Mouse (Mus musculus) MEL (cell line): Measurements from ENCODE around the gene Ddn. TPM values are rescaled to one million over a fixed set of nuclear protein-coding genes. Genes with fewer than 3 reads are reported as not detected.

Experiments used
- DNase-seq: peaks from one replicate; pipeline ENCODE4 v3.0.0; 2011; ENCODE audit warnings: low read depth, low spot score
- H3K27ac ChIP-seq: 2 replicates; pipeline ENCODE4 v1.5.1; 2012; ENCODE audit warnings: low read depth, mild to moderate bottlenecking, control low read depth, low read length, moderate library complexity; ENCODE audit not compliant: control insufficient read depth
- H3K27me3 ChIP-seq, 2 experiments: fragments of 150-350 bp in 1 of 2; sonication (generic) in 1 of 2; 2 replicates each; pipeline ENCODE4 v1.6.1; 2012; ENCODE audit warnings: low read length in 2 of 2, mild to moderate bottlenecking in 2 of 2, improper control_type of control experiment in 1 of 2, moderate library complexity in 1 of 2; ENCODE audit not compliant: insufficient read depth in 2 of 2, control insufficient read depth in 1 of 2
- H3K36me3 ChIP-seq, 2 experiments: 2 replicates each; pipeline ENCODE4 v1.6.1; 2012 to 2014; ENCODE audit warnings: low read length in 2 of 2, improper control_type of control experiment in 1 of 2, inconsistent platforms in 1 of 2, mild to moderate bottlenecking in 1 of 2; ENCODE audit not compliant: insufficient read depth in 2 of 2, control insufficient read depth in 1 of 2
- H3K4me1 ChIP-seq, 2 experiments: fragments of 150-350 bp in 1 of 2; sonication (generic) in 1 of 2; 2 replicates each; pipeline ENCODE4 v1.6.1; 2012; ENCODE audit warnings: low read length in 2 of 2, improper control_type of control experiment in 1 of 2, mild to moderate bottlenecking in 1 of 2; ENCODE audit not compliant: insufficient read depth in 2 of 2, control insufficient read depth in 1 of 2
- H3K4me3 ChIP-seq, 2 experiments: fragments of 150-350 bp in 1 of 2; sonication (generic) in 1 of 2; 2 replicates each; pipeline ENCODE4 v1.5.1; 2012; ENCODE audit warnings: low read depth in 2 of 2, low read length in 2 of 2, mild to moderate bottlenecking in 2 of 2, moderate library complexity in 2 of 2, control low read depth in 1 of 2, improper control_type of control experiment in 1 of 2; ENCODE audit not compliant: control insufficient read depth in 1 of 2, insufficient read depth in 1 of 2
- H3K79me2 ChIP-seq: 2 replicates; pipeline ENCODE4 v1.6.1; 2012; ENCODE audit warnings: mild to moderate bottlenecking, low read length, moderate library complexity; ENCODE audit not compliant: control insufficient read depth, poor library complexity, insufficient read depth
- H3K9ac ChIP-seq: 2 replicates; pipeline ENCODE4 v1.6.1; 2012; ENCODE audit warnings: low read depth, mild to moderate bottlenecking, control low read depth, low read length, moderate library complexity; ENCODE audit not compliant: control insufficient read depth, poor library complexity, severe bottlenecking
- H3K9me3 ChIP-seq: fragments of 150-350 bp; sonication (generic); replicated peaks from 2 replicates; pipeline ENCODE4 v1.6.1; 2012; ENCODE audit warnings: mild to moderate bottlenecking, low read length, improper control_type of control experiment, moderate library complexity; ENCODE audit not compliant: insufficient read depth
- CHD1 ChIP-seq: IDR thresholded peaks from 2 replicates; pipeline ENCODE4 v1.6.1; 2012; ENCODE audit warnings: low read depth, mild to moderate bottlenecking, inconsistent platforms, low read length, improper control_type of control experiment
- CHD2 ChIP-seq: IDR thresholded peaks from 2 replicates; pipeline ENCODE4 v1.6.1; 2011; ENCODE audit warnings: low read length, improper control_type of control experiment
- E2F4 ChIP-seq: IDR thresholded peaks from 2 replicates; pipeline ENCODE4 v1.6.1; 2011; ENCODE audit warnings: low read depth, low read length, improper control_type of control experiment, borderline replicate concordance
- EP300 ChIP-seq, 2 experiments: IDR thresholded peaks; 2 replicates each; pipeline ENCODE4 v1.6.1; 2011; ENCODE audit warnings: improper control_type of control experiment in 2 of 2, low read length in 2 of 2, low read depth in 1 of 2, mild to moderate bottlenecking in 1 of 2
- ETS1 ChIP-seq: IDR thresholded peaks from 2 replicates; pipeline ENCODE4 v1.6.1; 2012; ENCODE audit warnings: low read depth, mild to moderate bottlenecking, inconsistent platforms, low read length, improper control_type of control experiment, moderate library complexity
- GABPA ChIP-seq: IDR thresholded peaks from 2 replicates; pipeline ENCODE4 v1.6.1; 2012; ENCODE audit warnings: low read depth, mild to moderate bottlenecking, inconsistent platforms, low read length, improper control_type of control experiment, moderate library complexity
- HCFC1 ChIP-seq: IDR thresholded peaks from 2 replicates; pipeline ENCODE4 v1.6.1; 2012; ENCODE audit warnings: low read depth, mild to moderate bottlenecking, inconsistent platforms, low read length, improper control_type of control experiment, moderate library complexity
- JUND ChIP-seq: IDR thresholded peaks from 2 replicates; pipeline ENCODE4 v1.6.1; 2011; ENCODE audit warnings: low read depth, mild to moderate bottlenecking, improper control_type of control experiment, low read length
- MAFK ChIP-seq: IDR thresholded peaks from 2 replicates; pipeline ENCODE4 v1.6.1; 2011; ENCODE audit warnings: low read depth, mild to moderate bottlenecking, low read length, improper control_type of control experiment, borderline replicate concordance
- POLR2AphosphoS5 ChIP-seq: IDR thresholded peaks from 2 replicates; pipeline ENCODE4 v1.6.1; 2012; ENCODE audit warnings: low read depth, borderline replicate concordance, mild to moderate bottlenecking, inconsistent platforms, low read length, moderate library complexity, mixed read lengths
- RCOR1 ChIP-seq: IDR thresholded peaks from 2 replicates; pipeline ENCODE4 v1.6.1; 2012; ENCODE audit warnings: low read depth, mild to moderate bottlenecking, inconsistent platforms, low read length, improper control_type of control experiment
- SIN3A ChIP-seq: IDR thresholded peaks from 2 replicates; pipeline ENCODE4 v1.6.1; 2012; ENCODE audit warnings: low read length, improper control_type of control experiment, inconsistent platforms
- SMC3 ChIP-seq: IDR thresholded peaks from 2 replicates; pipeline ENCODE4 v1.6.1; 2011; ENCODE audit warnings: low read depth, low read length, improper control_type of control experiment
- TCF12 ChIP-seq: IDR thresholded peaks from 2 replicates; pipeline ENCODE4 v1.6.1; 2014; ENCODE audit warnings: low read depth, mild to moderate bottlenecking, inconsistent platforms, low read length, improper control_type of control experiment, moderate library complexity
- UBTF ChIP-seq: IDR thresholded peaks from 2 replicates; pipeline ENCODE4 v1.6.1; 2012; ENCODE audit warnings: low read depth, mild to moderate bottlenecking, inconsistent platforms, low read length, improper control_type of control experiment, moderate library complexity, borderline replicate concordance; ENCODE audit not compliant: insufficient read depth
- ZC3H11A ChIP-seq: IDR thresholded peaks from 2 replicates; pipeline ENCODE4 v1.6.1; 2012; ENCODE audit warnings: low read depth, mild to moderate bottlenecking, inconsistent platforms, low read length, improper control_type of control experiment
- ZKSCAN1 ChIP-seq: IDR thresholded peaks from 2 replicates; pipeline ENCODE4 v1.6.1; 2012; ENCODE audit warnings: low read depth, mild to moderate bottlenecking, inconsistent platforms, low read length, improper control_type of control experiment, moderate library complexity
- polyA plus RNA-seq, 2 experiments: library from polyadenylated mRNA; stranded (reverse) in 1 of 2; unstranded in 1 of 2; fragments of >175 nt in 1 of 2; fragments of >200 nt in 1 of 2; gene quantifications; 2 replicates each; pipeline versions ENCODE4 v1.2.1 to v1.2.4; 2012; ENCODE audit warnings: low replicate concordance in 2 of 2, low read depth in 1 of 2; ENCODE audit not compliant: insufficient read length in 2 of 2, insufficient read depth in 1 of 2, missing spikeins in 1 of 2
- total RNA-seq: library from RNA; depleted of rRNA; stranded (reverse); fragments of 300-350 nt; gene quantifications from 2 replicates; pipeline ENCODE4 v1.2.3, GENCODE M21; 2012

Ddn gene
- total and polyA plus RNA-seq, 3 experiments: 4.0 to 4.2 TPM; not detected in 1

DNA sequence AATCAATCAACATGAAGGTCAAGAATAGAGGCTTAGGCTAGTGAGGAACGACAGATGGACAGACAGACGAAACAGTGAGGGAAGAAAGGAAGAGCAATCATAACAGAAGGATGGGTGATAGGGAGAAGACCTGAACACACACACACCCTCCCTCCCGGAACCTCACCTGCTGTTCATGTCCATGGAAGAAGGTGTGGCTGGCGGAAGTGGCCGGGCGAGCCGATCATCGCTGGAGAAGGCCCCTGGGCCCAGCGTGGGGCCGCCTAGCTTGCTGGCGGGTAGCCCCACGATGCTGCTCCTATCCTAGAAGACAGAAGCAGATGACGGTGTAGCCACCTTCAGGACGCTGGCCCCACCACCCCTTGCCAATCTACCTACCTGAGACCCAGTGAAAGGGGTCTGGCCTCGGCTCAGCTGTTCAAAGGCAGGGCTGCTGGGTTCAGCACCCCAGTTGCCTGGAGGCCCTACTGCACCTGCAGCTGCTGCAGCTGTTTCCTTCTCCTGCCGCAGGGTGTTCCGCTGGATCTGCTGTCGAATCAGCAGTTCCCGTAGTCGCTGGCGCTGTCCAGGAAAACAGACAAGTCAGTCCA is 42.0 kb upstream of the Ddn start:
- no peak overlapping the region for H3K27ac ChIP-seq
- H3K4me1 ChIP-seq: no peaks in the 10 kb centered on the region
- H3K36me3 ChIP-seq: peaks cover 0 to 35% of the 10 kb centered on the region in 2 experiments; a peak in 2 of 4 replicates
- H3K9ac ChIP-seq: no peak overlapping the region
- TF ChIP-seq MAFK (no peak), GABPA (no peak), RCOR1 (no peak), TCF12 (no peak), UBTF (no peak), ZKSCAN1 (no peak), SMC3 (no peak), CHD1 (no peak)
- no peak overlapping the region for H3K4me3 ChIP-seq
- no peak for DNase-seq
- H3K9me3 ChIP-seq: no peaks in the 10 kb centered on the region
- no peaks in the 10 kb centered on the region; the same call in 1 of the 2 replicates for H3K79me2 ChIP-seq
- H3K27me3 ChIP-seq: no peaks in the 10 kb centered on the region

- H3K9me3 ChIP-seq: no peaks in the 10 kb centered on the region
- H3K4me3 ChIP-seq: no peak overlapping the region
- no peaks in the 10 kb centered on the region; the same call in 1 of the 2 replicates for H3K79me2 ChIP-seq
- no peak overlapping the region for H3K27ac ChIP-seq
- DNase-seq: no peak
- H3K27me3 ChIP-seq: no peaks in the 10 kb centered on the region
- H3K9ac ChIP-seq: no peak overlapping the region
- no peak for TF ChIP-seq SIN3A
- no peak for TF ChIP-seq ZC3H11A
- TF ChIP-seq JUND: no peak
- no peak for TF ChIP-seq EP300 (IDR thresholded peaks at IDR 0.05; ENCODE audit: low read depth in 1 of 2, low read length in 2 of 2)
- no peak for TF ChIP-seq E2F4
- no peak for TF ChIP-seq HCFC1
- TF ChIP-seq CHD2: no peak
- no peak for TF ChIP-seq POLR2AphosphoS5
- TF ChIP-seq ETS1: no peak
- TF ChIP-seq, all 39 proteins: peak for 0
- Histone ChIP-seq H3K4me1 (no peaks in the 10 kb centered on the region), H3K36me3 (peaks cover 0 to 38% of the 10 kb centered on the region in 2 experiments; a peak in 2 of 4 replicates)
Observed at GRCm38 (mm10) chr15:98850668-98851067, 41.4 kb upstream of the Ddn start.
